Mouse (Mus musculus) B cell, adult 2 months (primary cell): ENCODE results near the gene Lbx1.

ENCODE experiments used
- DNase-seq, 2 experiments: peaks; one replicate each; pipeline ENCODE4 v3.0.0; 2022

Lbx1 gene

DNA sequence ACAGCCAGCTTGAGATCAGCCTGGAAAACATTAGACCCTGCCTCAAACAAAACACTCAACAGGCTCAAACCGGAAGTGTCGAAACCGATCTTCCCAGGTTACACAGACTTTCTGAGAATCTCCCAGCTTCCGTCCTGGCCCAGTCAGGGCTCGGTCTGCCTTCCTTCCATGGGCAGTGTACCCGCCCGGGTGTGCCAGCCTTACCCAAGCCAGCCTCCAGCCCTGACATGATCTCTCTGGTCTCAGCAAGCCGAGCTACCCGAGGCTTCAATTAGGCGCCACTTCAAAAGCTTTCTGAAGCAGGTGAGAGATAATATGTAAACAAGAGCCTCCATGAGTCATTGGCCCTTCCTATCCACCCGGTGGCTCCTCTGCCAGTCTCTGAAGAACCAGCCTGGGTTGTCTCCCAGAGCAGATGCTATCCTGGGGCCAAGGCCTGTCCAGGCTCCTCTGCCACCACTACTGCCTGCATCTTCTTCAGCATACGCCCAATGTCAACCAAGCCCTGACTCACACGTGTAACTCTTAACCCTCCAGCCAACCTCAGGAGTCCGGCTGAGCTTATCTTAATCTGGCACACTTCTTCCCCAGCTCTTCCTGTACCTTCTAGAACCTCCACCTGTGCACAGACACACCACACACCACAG lies 25.7 kb downstream of the Lbx1 start:
- no peak for DNase-seq

DNA sequence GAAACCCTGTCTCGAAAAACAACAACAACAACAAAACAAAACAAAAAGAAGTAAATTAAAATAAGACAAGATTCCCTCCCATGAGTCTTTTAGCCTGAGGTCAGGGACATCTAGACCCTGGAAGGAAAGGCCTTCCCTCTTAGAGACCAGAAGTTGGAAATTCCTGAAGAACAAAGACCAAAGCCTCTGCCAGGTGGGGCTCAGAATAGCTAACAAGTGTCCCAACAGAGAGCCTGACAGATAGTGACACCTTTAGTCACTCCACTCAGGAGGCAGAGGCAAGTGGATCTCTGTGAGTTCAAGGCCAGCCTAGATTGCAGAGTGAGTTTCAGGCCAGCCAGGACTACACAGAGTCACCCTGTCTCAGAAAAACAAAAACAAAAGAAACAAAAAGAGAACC lies 26.4 kb downstream of the Lbx1 start:
- no peak for DNase-seq

DNA sequence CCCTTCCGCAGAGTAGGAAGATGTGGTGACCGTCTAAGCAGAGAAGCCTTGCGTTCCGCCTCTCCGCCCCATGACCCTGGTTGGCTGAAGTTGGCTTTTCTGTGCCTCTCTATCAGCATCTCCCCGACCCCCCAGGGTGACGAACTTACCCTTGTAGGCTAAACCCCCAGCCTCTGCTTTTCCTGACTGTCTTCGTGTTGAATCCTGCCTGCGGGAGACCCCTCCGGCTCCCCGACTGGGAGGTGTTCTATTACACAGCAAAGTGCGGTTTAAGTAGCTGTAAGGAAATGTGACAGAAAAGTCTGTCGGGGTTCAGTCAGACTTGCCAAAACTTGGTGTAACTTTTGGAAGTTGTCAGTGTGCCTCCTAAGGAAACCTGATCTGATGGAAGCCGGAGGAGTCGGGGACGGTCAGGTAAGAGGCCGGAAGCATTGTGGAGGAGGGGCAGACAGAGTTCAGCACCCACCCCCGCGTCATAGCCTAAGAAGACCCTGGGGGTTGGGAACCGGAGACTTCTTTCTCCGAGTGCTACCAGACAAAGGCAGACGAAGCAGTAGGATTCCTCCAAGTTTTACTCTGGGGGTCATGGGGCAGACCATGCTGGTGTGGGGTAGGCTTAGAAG lies 27.1 kb downstream of the Lbx1 start:
- no peak for DNase-seq

DNA sequence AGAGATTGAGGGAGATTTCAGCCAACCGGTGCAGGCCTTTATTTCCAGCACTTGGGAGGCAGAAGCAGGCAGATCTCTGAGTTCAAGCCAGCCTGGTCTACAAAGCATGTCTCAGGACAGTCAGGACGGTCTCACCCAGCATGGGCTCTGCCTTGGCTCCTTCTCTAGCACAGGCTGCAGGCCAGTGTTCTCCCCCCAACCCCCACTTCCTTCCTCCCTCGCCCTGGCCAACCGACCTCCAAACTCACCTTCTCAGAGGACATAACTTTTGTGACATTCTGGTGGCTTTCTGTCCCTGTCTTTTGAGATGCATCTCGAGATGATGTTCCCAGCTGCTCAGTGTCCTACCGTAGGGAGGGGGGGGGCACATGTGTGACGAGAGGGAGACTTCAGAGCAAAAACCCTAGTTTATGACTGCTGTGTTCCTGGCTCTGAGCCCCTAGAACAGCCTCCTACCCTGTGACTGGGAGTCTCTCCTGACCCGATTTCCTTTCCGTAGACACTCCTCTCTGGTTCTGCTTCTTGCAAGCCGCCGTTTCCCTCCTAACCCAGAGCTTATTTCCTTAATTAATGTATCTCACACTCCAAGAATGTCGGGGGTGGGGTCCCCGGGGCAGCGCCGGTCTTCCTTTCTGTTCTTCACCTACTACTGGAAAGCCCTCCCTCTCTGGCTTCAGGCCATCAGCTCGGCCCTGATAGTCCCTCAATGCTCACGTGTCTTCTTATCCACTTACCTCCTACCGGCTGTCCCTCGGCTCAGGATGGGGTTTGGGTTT lies 27.8 kb downstream of the Lbx1 start:
- no peak for DNase-seq

DNA sequence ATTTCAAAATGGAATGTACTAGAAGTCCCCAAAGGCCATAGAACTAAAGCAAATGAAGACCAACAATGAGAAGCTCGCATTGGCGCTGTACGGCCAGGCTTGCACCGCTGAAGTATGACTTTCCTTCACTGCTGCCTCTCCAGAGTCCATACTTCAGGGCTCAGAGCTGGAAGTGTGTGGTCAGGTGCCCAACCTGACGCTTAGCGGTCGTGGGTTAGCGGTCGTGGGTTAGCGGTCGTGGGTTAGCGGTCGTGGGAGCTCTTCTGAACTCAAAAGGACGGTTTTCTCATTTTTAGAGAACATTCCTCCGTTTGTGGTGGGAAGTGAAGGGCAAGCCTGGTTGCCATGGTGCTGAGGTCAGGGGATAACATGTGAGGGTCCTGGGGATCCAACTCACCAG lies 28.5 kb downstream of the Lbx1 start:
- DNase-seq = no peak

DNA sequence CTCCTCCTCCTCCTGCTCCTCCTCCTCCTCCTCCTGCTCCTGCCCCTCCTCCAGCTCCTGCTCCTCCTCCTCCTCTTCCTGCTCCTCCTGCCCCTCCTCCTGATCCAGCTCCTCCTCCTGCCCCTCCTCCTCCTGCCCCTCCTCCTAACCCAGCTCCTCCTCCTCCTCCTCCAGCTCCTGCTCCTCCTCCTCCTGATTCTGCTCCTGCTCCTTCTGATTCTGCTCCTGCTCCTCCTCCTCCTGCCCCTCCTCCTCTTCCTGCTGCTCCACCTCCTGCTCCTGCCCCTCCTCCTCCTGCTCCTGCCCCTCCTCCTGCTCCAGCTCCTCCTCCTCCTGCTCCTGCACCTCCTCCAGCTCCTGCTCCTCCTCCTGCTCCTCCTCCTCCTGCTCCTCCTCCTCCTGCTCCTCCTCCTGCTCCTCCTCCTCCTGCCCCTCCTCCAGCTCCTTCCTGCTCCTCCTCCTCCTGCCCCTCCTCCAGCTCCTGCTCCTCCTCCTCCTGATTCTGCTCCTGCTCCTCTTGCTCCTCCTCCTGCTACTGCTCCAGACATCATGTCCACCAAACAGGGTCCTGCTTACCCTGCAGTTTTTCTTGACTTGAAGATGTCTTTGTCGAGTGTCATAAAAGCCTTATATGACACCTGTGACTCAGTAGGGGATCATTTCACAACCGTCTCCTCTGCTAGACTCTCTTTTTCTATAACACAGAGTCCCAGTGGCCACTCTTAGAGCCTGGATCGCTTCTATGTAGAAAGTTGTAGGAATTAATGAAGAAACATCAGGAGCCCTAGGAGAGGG lies 30.1 kb downstream of the Lbx1 start:
- DNase-seq = no peak

DNA sequence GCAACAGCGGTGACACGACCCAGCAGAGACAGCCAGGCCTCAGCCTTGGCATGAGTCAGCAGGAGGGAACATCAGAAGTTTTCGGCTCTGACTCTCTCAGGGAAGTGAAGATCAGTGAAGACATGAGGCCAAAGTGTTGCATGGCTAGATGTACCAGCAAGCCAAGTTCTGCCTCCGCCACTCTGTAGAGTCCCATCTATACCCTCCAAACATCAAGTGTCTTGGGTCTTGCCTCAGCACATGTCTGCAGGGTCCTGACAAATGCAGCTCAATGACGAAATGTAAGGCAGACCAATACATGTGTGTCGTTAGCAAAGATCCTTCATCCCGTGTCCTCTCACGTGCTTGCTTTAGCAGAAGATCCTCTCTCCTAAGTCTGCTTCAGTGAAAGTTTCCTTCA lies 38.6 kb downstream of the Lbx1 start:
- no peak for DNase-seq

DNA sequence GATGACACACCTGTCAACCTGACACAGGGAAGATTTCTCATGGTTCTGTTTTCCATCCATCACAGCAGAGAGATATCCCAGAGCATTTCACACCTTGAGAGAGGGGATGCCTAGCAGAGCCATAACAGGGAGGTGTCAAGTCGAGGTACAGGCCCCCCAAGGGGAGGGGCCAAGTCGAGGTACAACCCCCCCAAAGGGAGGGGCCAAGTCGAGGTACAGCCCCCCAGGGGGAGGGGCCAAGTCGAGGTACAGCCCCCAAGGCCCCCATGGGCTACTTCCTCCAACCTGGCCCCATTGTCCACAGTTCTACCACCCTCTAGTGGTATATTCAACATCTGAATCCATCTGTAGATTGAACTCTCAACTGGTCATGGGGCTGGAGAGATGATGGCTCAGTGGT lies 41.0 kb downstream of the Lbx1 start:
- peak in 1 of 2 experiments; percentile 22 for DNase-seq
